Mouse (Mus musculus): ENCODE results near the gene Cfap65.

DNA sequence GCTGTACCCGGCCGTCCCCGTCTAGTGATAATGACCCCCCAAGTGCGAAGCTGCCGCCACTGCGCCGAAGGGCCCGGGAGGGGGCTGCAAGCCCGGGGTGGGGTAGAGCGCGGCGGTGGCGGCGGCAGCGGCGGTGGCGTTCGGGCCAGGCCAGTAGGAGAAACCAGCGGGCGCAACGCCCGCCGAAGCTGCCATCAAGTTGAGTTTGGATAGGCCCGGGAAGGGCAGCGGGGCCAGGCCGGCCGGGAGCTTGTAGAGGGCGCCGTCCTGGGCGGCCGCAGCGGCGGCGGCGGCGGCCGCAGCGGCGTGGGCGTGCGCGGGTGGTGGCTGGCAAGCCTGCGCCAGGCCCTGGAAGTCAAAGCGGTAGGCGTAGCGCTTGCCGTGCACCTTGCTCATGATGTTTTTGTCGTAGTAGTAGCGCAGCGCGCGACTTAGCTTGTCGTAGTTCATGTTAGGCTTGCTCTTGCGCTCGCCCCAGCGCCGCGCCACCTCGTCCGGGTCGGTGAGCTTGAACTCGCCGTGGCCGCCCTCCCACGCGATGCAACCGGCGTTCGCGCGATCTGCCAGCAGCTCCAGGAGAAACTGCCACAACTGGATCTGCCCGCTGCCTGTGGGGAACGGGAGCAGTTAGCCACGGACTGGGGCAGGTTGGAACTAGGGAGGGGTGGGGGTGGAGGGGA, 53.2 kb downstream of the Cfap65 start:
- TF ChIP-seq CTCF (IDR thresholded peaks at IDR 0.05; ENCODE audit: low read depth, low read length) (no peak), POLR2A (IDR thresholded peaks at IDR 0.05; ENCODE audit: extremely low read depth, insufficient read depth, low read length) (no peak)
